Mouse (Mus musculus) embryonic facial prominence, embryonic 15.5 days (tissue): ENCODE measurements around the gene Bicdl1. TPM values are rescaled to one million over a fixed set of nuclear protein-coding genes. Genes with fewer than 3 reads are reported as not detected.

Source experiments
- ATAC-seq: fragments of 200-750 bp; cut with Nextera tagmentation; 2 replicates; pipeline ENCODE4 v1.8.0; 2017; ENCODE audit warnings: low read depth, moderate TSS enrichment; ENCODE audit not compliant: insufficient number of reproducible peaks, low FRiP score, low TSS enrichment
- H3K27ac ChIP-seq: fragments of 300-500 bp; sonication (generic); replicated peaks from 2 replicates; pipeline ENCODE4 v1.5.1; 2015; ENCODE audit warnings: mild to moderate bottlenecking, inconsistent platforms
- H3K27me3 ChIP-seq: fragments of 300-500 bp; sonication (generic); 2 replicates; pipeline ENCODE4 v1.6.1; 2015; ENCODE audit warnings: inconsistent platforms
- H3K36me3 ChIP-seq: fragments of 300-500 bp; sonication (generic); 2 replicates; pipeline ENCODE4 v1.6.1; 2015; ENCODE audit warnings: mild to moderate bottlenecking, inconsistent platforms
- H3K4me1 ChIP-seq: fragments of 300-500 bp; sonication (generic); 2 replicates; pipeline ENCODE4 v1.6.1; 2015; ENCODE audit warnings: inconsistent platforms
- H3K4me2 ChIP-seq: fragments of 300-500 bp; sonication (generic); replicated peaks from 2 replicates; pipeline ENCODE4 v1.6.1; 2015; ENCODE audit warnings: mild to moderate bottlenecking, inconsistent platforms
- H3K4me3 ChIP-seq: fragments of 300-500 bp; sonication (generic); replicated peaks from 2 replicates; pipeline ENCODE4 v1.5.1; 2015; ENCODE audit warnings: mild to moderate bottlenecking, inconsistent platforms
- H3K9ac ChIP-seq: fragments of 300-500 bp; sonication (generic); 2 replicates; pipeline ENCODE4 v1.6.1; 2015; ENCODE audit warnings: inconsistent platforms
- H3K9me3 ChIP-seq: fragments of 300-500 bp; sonication (generic); replicated peaks from 2 replicates; pipeline ENCODE4 v1.6.1; 2016; ENCODE audit warnings: inconsistent platforms
- WGBS: fragments of 180-500 bp; shearing (Covaris S2); methylation state at CpG from one replicate; pipeline ENCODE4 v1.1.7; 2015; 5-methylcytosine and 5-hydroxymethylcytosine counted together
- polyA plus RNA-seq: library from polyadenylated mRNA; unstranded; fragments of >200 nt; fragmentation: Nextera tagmentation; extraction: Ambion mirVana; gene quantifications from 2 replicates; pipeline ENCODE4 v1.2.1, GENCODE M21; 2015

Gene Bicdl1
- polyA plus RNA-seq, 1 experiment from 2014 or later, result 17.6 TPM

GRCm38 (mm10) chr5:115667894-115668293, 63.5 kb downstream of the Bicdl1 start:
- H3K36me3 ChIP-seq, result no peaks in the 10 kb centered on the region
- H3K4me3 ChIP-seq, result no peak overlapping the region
- H3K27ac ChIP-seq, result no peak overlapping the region
- no peak overlapping the region for H3K9ac ChIP-seq
- WGBS, result 27% methylated on average over 7 of the region's 7 CpGs
- no peak for ATAC-seq
- H3K4me2 ChIP-seq, result no peak overlapping the region
- H3K4me1 ChIP-seq, result peaks cover 8% of the 10 kb centered on the region; the same call in 1 of the 2 replicates
- H3K27me3 ChIP-seq, result no peaks in the 10 kb centered on the region
- H3K9me3 ChIP-seq, result no peaks in the 10 kb centered on the region

- Histone ChIP-seq H3K9me3 (no peaks in the 10 kb centered on the region), H3K4me1 (peaks cover 8% of the 10 kb centered on the region; the same call in 1 of the 2 replicates), H3K9ac (no peak overlapping the region), H3K36me3 (no peaks in the 10 kb centered on the region), H3K27me3 (no peaks in the 10 kb centered on the region), H3K4me3 (no peak overlapping the region), H3K4me2 (no peak overlapping the region), H3K27ac (no peak overlapping the region)
- no peak for ATAC-seq
- 82% methylated on average over 8 of the region's 8 CpGs for WGBS
Observed at GRCm38 (mm10) chr5:115667210-115667609, 64.2 kb downstream of the Bicdl1 start.

GRCm38 (mm10) chr5:115666366-115667065, 64.9 kb downstream of the Bicdl1 start:
- 53% methylated on average over 8 of the region's 8 CpGs for WGBS
- Histone ChIP-seq H3K9me3 (no peaks in the 10 kb centered on the region), H3K4me1 (peaks cover 8% of the 10 kb centered on the region; the same call in 1 of the 2 replicates), H3K4me3 (no peak overlapping the region), H3K4me2 (no peak overlapping the region), H3K27ac (no peak overlapping the region), H3K9ac (no peak overlapping the region), H3K27me3 (no peaks in the 10 kb centered on the region), H3K36me3 (no peaks in the 10 kb centered on the region)
- ATAC-seq, result no peak

GRCm38 (mm10) chr5:115662658-115663057, 68.8 kb downstream of the Bicdl1 start:
- ATAC-seq, result no peak
- no peak overlapping the region for H3K4me2 ChIP-seq
- no peak overlapping the region for H3K27ac ChIP-seq
- no peak overlapping the region for H3K9ac ChIP-seq
- no peak overlapping the region for H3K4me3 ChIP-seq
- H3K36me3 ChIP-seq, result no peaks in the 10 kb centered on the region
- H3K9me3 ChIP-seq, result no peaks in the 10 kb centered on the region
- WGBS, result 83% methylated on average over 22 of the region's 22 CpGs
- H3K4me1 ChIP-seq, result peaks cover 8% of the 10 kb centered on the region; the same call in 1 of the 2 replicates
- H3K27me3 ChIP-seq, result no peaks in the 10 kb centered on the region

- WGBS, result 83% methylated on average over 6 of the region's 6 CpGs
- no peak for ATAC-seq
- Histone ChIP-seq H3K9me3 (no peaks in the 10 kb centered on the region), H3K27ac (no peak overlapping the region), H3K4me3 (no peak overlapping the region), H3K4me2 (no peak overlapping the region), H3K9ac (no peak overlapping the region), H3K36me3 (no peaks in the 10 kb centered on the region), H3K4me1 (0 out of 2 replicates have a peak, but pooled peaks cover 2% of the 10 kb centered on the region), H3K27me3 (no peaks in the 10 kb centered on the region)
Observed at GRCm38 (mm10) chr5:115658352-115658751, 73.1 kb downstream of the Bicdl1 start.

- Histone ChIP-seq H3K4me1 (peaks cover 9% of the 10 kb centered on the region; the same call in 1 of the 2 replicates), H3K9me3 (no peaks in the 10 kb centered on the region), H3K4me3 (no peak overlapping the region), H3K9ac (no peak overlapping the region), H3K27me3 (no peaks in the 10 kb centered on the region), H3K27ac (peak overlapping the region; percentile 8; the same call in 1 of the 2 replicates), H3K4me2 (no peak overlapping the region), H3K36me3 (no peaks in the 10 kb centered on the region)
- no peak for ATAC-seq
- WGBS, result 66% methylated on average over 1 of the region's 1 CpGs
Observed at GRCm38 (mm10) chr5:115657234-115657633, 74.2 kb downstream of the Bicdl1 start.

- WGBS, result 69% methylated on average over 6 of the region's 6 CpGs
- Histone ChIP-seq H3K4me3 (no peak overlapping the region), H3K27me3 (no peaks in the 10 kb centered on the region), H3K4me2 (no peak overlapping the region), H3K36me3 (no peaks in the 10 kb centered on the region), H3K9me3 (no peaks in the 10 kb centered on the region), H3K27ac (no peak overlapping the region), H3K4me1 (peaks cover 14% of the 10 kb centered on the region), H3K9ac (no peak overlapping the region)
- no peak for ATAC-seq
Observed at GRCm38 (mm10) chr5:115656677-115657076, 74.7 kb downstream of the Bicdl1 start.

GRCm38 (mm10) chr5:115653776-115654175, 77.6 kb downstream of the Bicdl1 start:
- H3K36me3 ChIP-seq, result peaks cover 7% of the 10 kb centered on the region; the same call in 1 of the 2 replicates
- ATAC-seq, result no peak
- H3K27ac ChIP-seq, result no peak overlapping the region
- no peak overlapping the region for H3K4me2 ChIP-seq
- H3K4me3 ChIP-seq, result no peak overlapping the region
- no peaks in the 10 kb centered on the region for H3K9me3 ChIP-seq
- no peaks in the 10 kb centered on the region for H3K27me3 ChIP-seq
- peaks cover 17% of the 10 kb centered on the region for H3K4me1 ChIP-seq
- WGBS, result 86% methylated on average over 12 of the region's 12 CpGs
- no peak overlapping the region for H3K9ac ChIP-seq

- Histone ChIP-seq H3K36me3 (peaks cover 7% of the 10 kb centered on the region; the same call in 1 of the 2 replicates), H3K4me1 (peaks cover 22% of the 10 kb centered on the region), H3K4me3 (peak overlapping the region; percentile 53), H3K27me3 (no peaks in the 10 kb centered on the region), H3K27ac (peak overlapping the region; percentile 83), H3K9ac (peak overlapping the region; percentile 35), H3K9me3 (no peaks in the 10 kb centered on the region), H3K4me2 (peak overlapping the region; percentile 71)
- WGBS, result 1% methylated on average over 35 of the region's 35 CpGs
- ATAC-seq, result peak; percentile 99
Observed at GRCm38 (mm10) chr5:115652681-115653575, 78.5 kb downstream of the Bicdl1 start.

GRCm38 (mm10) chr5:115651821-115652220, 79.6 kb downstream of the Bicdl1 start:
- no peak for ATAC-seq
- Histone ChIP-seq H3K9ac (no peak overlapping the region), H3K9me3 (no peaks in the 10 kb centered on the region), H3K27ac (no peak overlapping the region), H3K4me2 (peak overlapping the region; percentile 71; the same call in 1 of the 2 replicates), H3K36me3 (peaks cover 11% of the 10 kb centered on the region; the same call in 1 of the 2 replicates), H3K4me3 (no peak overlapping the region), H3K4me1 (peaks cover 22% of the 10 kb centered on the region), H3K27me3 (no peaks in the 10 kb centered on the region)
- WGBS, result 96% methylated on average over 10 of the region's 10 CpGs

GRCm38 (mm10) chr5:115650885-115651284, 80.5 kb downstream of the Bicdl1 start:
- H3K9me3 ChIP-seq, result no peaks in the 10 kb centered on the region
- H3K9ac ChIP-seq, result no peak overlapping the region
- H3K36me3 ChIP-seq, result peaks cover 21% of the 10 kb centered on the region
- H3K4me3 ChIP-seq, result no peak overlapping the region
- H3K4me2 ChIP-seq, result no peak overlapping the region
- no peak overlapping the region for H3K27ac ChIP-seq
- WGBS, result 85% methylated on average over 10 of the region's 10 CpGs
- no peak for ATAC-seq
- H3K27me3 ChIP-seq, result no peaks in the 10 kb centered on the region
- H3K4me1 ChIP-seq, result peaks cover 22% of the 10 kb centered on the region
